Mouse (Mus musculus): Measurements from ENCODE around the gene Ppp6r2.

Gene Ppp6r2

GRCm38 (mm10) chr15:89258997-89259396 lies 47.6 kb downstream of the Ppp6r2 start:
- DNase-seq (ENCODE audit: low spot score), result no peak

- DNase-seq (ENCODE audit: low spot score), result no peak
Observed at GRCm38 (mm10) chr15:89264485-89264884, 53.1 kb downstream of the Ppp6r2 start.

GRCm38 (mm10) chr15:89275497-89275896 lies 64.1 kb downstream of the Ppp6r2 start:
- no peak for DNase-seq (ENCODE audit: low spot score)

- no peak for DNase-seq (ENCODE audit: low spot score)
Observed at GRCm38 (mm10) chr15:89277366-89277765, 66.0 kb downstream of the Ppp6r2 start.

GRCm38 (mm10) chr15:89282546-89282945 lies 71.2 kb downstream of the Ppp6r2 start:
- DNase-seq (ENCODE audit: low spot score), result no peak

- DNase-seq (ENCODE audit: low spot score), result no peak
Observed at GRCm38 (mm10) chr15:89284094-89284493, 72.7 kb downstream of the Ppp6r2 start.

- DNase-seq (ENCODE audit: low spot score), result no peak
Observed at GRCm38 (mm10) chr15:89285004-89285403, 73.7 kb downstream of the Ppp6r2 start.

GRCm38 (mm10) chr15:89285478-89285877 lies 74.1 kb downstream of the Ppp6r2 start:
- DNase-seq (ENCODE audit: low spot score), result no peak

- DNase-seq (ENCODE audit: low spot score), result no peak
Observed at GRCm38 (mm10) chr15:89286114-89286513, 74.8 kb downstream of the Ppp6r2 start.

- DNase-seq (ENCODE audit: low spot score), result no peak
Observed at GRCm38 (mm10) chr15:89286582-89286981, 75.2 kb downstream of the Ppp6r2 start.

- DNase-seq (ENCODE audit: low spot score), result no peak
Observed at GRCm38 (mm10) chr15:89288227-89288767, 76.9 kb downstream of the Ppp6r2 start.

- DNase-seq (ENCODE audit: low spot score), result no peak
Observed at GRCm38 (mm10) chr15:89289455-89289854, 78.1 kb downstream of the Ppp6r2 start.

- DNase-seq (ENCODE audit: low spot score), result no peak
Observed at GRCm38 (mm10) chr15:89291521-89291920, 80.2 kb downstream of the Ppp6r2 start.

- no peak for DNase-seq (ENCODE audit: low spot score)
Observed at GRCm38 (mm10) chr15:89292795-89293194, 81.4 kb downstream of the Ppp6r2 start.

- no peak for DNase-seq (ENCODE audit: low spot score)
Observed at GRCm38 (mm10) chr15:89293778-89294177, 82.4 kb downstream of the Ppp6r2 start.

- DNase-seq (ENCODE audit: low spot score), result no peak
Observed at GRCm38 (mm10) chr15:89295580-89296165, 84.3 kb downstream of the Ppp6r2 start.

GRCm38 (mm10) chr15:89296465-89296864 lies 85.1 kb downstream of the Ppp6r2 start:
- DNase-seq (ENCODE audit: low spot score), result no peak

- no peak for DNase-seq (ENCODE audit: low spot score)
Observed at GRCm38 (mm10) chr15:89297695-89298094, 86.3 kb downstream of the Ppp6r2 start.

- DNase-seq (ENCODE audit: low spot score), result no peak
Observed at GRCm38 (mm10) chr15:89300180-89300579, 88.8 kb downstream of the Ppp6r2 start.

- no peak for DNase-seq (ENCODE audit: low spot score)
Observed at GRCm38 (mm10) chr15:89300600-89300999, 89.2 kb downstream of the Ppp6r2 start.

- no peak for DNase-seq (ENCODE audit: low spot score)
Observed at GRCm38 (mm10) chr15:89305966-89306365, 94.6 kb downstream of the Ppp6r2 start.

- no peak for DNase-seq (ENCODE audit: low spot score)
Observed at GRCm38 (mm10) chr15:89307461-89307860, 96.1 kb downstream of the Ppp6r2 start.

GRCm38 (mm10) chr15:89308406-89309139 lies 97.2 kb downstream of the Ppp6r2 start:
- DNase-seq (ENCODE audit: low spot score), result no peak
